Mouse (Mus musculus): ENCODE data around the gene Ctsg.
"Not testable (repeated sequence)": the region's sequence is repeated elsewhere in the genome, so short reads cannot be mapped to it uniquely, and the experiment has no call there.

Ctsg gene

GRCm38 (mm10) chr14:56102386-56102785 lies at the start of gene Ctsg:
Gene Ctsg (minus strand): TSS chr14:56102574.
- DNase-seq: no peak

GRCm38 (mm10) chr14:56133675-56134074 lies 31.3 kb upstream of the Ctsg start:
- DNase-seq: not testable (repeated sequence)

- DNase-seq: not testable (repeated sequence)
Measured at GRCm38 (mm10) chr14:56132508-56132907, 30.1 kb upstream of the Ctsg start, which contains the start of gene Gzmd. Gene Gzmd (minus strand): TSS chr14:56132608.

- no peak for DNase-seq
Measured at GRCm38 (mm10) chr14:56128341-56128740, 26.0 kb upstream of the Ctsg start.

- no peak for DNase-seq
Measured at GRCm38 (mm10) chr14:56123516-56123915, 21.1 kb upstream of the Ctsg start.

DNA sequence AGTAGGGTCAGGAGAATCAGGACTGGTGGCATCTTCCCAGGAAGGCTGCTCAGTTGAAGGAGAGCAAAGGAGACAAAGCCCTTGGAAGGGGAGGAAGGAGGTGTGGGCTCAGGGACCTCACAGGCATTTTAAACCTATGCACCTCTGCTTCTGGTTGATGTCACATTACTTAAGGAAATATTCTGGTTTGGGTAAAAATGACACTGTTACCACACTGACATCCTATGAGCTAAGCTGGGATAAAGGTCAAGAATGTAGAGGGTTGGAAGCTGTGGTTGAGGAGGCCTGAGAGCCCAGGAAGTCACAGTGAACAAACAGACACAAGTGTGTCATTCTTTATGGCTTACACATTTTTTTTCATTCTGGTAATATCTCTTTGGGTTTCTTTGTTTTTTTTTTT lies 18.2 kb upstream of the Ctsg start, which contains the start of gene Gzme:
Gene Gzme, minus strand, starts transcription at position 101 of the 400 bp plus-strand sequence.
- DNase-seq: no peak

DNA sequence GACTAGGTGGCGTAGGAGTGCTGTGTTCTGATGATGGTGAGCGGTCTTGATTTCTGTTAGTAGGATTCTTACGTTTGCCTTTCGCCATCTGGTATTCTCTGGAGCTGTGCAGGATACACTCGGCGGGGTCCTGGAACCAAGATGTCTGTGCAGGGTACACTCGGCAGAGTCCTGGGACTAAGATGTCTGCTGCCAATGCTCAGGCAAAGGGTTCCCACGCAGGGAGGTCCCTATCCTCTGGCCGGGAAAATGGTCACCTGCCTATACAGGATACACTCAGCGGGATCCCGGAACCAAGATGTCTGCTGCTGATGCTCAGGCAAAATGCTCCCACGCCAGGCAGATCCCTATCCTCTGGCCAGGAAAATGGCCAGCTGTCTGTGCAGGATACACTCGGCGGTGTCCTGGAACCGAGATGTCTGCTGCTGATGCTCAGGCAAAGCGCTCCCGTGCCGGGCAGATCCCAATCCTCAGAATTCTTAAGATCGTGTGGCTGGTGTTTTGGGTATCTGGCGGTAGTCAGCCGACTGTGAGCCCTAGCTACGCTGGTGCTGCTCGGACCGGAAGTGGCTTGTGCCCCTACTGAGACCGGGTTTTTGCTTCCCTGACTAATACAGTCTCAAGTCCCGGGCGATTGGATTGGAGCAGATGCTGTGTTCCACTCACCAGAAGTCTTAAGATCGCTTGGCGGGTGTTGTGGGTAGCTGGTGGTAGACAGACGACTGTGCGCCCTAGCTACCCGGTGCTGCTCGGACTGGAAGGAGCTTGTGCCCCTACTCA lies 13.3 kb upstream of the Ctsg start:
- not testable (repeated sequence) for DNase-seq

DNA sequence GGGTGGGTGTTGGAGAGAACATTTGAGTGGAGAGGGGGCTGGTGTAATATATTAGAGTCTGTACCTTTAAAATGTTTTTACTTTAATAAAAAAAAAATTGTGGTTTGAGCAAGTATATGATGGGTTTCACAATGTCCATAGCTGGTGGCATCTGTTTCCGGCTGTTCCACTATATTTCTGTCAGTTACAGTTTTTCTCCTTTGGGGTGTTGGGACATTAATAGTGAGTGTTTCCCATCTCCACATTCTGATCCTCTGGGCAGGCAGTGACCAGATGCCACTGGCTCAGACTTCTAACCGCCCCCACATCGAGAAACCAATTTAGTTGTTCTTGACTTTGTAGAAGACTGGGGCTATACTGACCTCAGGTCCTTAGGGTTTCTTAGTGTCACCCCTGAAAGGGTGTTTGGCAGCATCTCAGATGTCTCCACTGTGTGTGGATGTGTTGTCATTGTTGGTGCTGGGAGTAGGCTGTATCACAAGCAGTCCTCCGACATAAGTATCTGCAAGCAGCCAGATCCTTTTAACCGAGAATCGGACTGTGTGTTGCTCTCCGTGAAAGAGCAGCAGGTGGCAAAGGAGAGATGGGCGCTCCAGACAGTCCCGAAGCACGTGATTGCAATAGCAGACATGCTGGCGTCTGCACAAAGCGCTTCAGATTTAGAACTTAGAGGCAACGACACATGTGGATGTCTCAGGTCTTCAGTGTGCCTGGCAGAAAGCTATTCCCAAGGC lies 3.2 kb upstream of the Ctsg start:
- DNase-seq: no peak

- no peak for DNase-seq
Measured at GRCm38 (mm10) chr14:56105016-56105415, 2.6 kb upstream of the Ctsg start.

DNA sequence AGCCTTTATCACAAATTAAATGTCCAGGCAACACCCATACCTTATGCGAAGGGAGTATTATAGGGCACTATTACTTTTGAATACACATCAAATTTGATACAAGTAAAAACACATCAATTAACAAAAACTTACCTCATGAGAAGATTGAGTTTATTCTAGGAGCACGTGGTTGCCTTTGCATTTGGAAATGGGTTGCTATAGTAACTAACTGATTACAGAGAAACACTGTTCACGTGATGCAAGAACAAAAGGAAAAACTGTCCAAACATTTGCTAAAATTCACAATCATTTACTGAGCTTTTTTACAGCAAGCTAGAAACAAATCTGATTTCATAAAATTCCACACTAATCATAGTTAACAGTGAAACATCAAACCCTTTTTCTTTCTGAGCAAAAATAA lies 1.1 kb upstream of the Ctsg start:
- DNase-seq: no peak

DNA sequence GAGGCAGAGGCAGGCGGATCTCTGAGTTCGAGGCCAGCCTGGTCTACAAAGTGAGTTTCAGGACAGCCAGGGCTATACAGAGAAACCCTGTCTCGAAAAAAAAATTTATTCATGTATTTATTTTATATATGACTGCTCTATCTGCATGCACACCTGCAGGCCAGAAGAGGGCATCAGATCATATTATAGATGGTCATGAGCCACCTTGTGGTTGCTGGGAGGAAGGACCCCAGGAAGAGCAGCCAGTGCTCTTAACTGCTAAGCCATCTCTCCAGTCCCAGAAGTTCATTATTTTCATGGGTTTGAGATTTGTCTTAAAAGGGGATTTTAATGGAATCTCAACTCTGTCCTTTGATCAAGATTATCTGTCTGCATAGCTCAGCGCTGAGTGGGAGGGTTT lies 3.4 kb downstream of the Ctsg start:
- DNase-seq: no peak

DNA sequence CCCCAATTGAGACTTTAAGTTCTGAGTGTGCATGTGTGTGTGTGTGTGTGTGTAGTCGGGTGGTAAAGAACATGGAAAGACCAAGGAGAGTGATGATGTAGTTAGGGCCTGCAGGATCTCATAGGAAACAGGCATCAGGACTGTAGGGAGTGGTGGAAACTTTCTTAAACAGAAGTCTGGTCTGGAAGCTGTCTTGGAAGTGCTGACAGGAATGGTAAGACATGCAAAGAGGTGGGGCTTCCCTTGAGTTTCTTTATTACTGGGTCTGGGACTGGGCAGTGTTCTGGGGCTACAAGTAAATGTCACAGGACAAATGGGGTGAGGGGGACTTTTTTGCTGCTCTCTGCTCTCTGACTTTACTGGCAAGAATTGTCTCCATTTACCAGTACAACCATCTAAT lies 4.8 kb downstream of the Ctsg start:
- DNase-seq: no peak

DNA sequence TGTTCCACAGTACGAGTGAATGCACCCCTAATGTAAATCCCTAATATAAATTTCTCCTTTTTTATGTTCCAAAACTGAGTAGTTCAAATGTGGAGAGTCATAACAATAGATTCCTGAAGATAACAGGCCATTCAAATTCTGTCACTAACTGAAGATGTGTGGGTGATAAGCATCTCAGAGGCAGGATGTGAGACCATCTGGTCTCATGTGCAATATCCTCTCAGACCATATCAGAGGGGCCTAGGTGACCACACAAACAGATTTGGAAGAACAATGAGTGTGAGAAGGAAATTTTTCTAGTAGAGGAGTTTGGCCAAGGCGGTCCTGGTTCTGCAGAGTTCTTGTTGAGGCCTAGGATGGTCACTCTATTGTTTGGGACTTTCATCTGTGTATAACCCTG lies 9.0 kb downstream of the Ctsg start:
- no peak for DNase-seq

GRCm38 (mm10) chr14:56086711-56087110 lies 15.7 kb downstream of the Ctsg start:
- DNase-seq: no peak

GRCm38 (mm10) chr14:56085167-56085566 lies 17.2 kb downstream of the Ctsg start, which contains the start of gene Mcpt8:
Gene Mcpt8 (minus strand): TSS chr14:56085273.
- DNase-seq: no peak

GRCm38 (mm10) chr14:56082016-56082415 lies 20.4 kb downstream of the Ctsg start:
- DNase-seq: no peak

- not testable (repeated sequence) for DNase-seq
Measured at GRCm38 (mm10) chr14:56062213-56062612, 40.2 kb downstream of the Ctsg start, which contains the start of gene Mcpt4. Gene Mcpt4 (minus strand): TSS chr14:56062313.

DNA sequence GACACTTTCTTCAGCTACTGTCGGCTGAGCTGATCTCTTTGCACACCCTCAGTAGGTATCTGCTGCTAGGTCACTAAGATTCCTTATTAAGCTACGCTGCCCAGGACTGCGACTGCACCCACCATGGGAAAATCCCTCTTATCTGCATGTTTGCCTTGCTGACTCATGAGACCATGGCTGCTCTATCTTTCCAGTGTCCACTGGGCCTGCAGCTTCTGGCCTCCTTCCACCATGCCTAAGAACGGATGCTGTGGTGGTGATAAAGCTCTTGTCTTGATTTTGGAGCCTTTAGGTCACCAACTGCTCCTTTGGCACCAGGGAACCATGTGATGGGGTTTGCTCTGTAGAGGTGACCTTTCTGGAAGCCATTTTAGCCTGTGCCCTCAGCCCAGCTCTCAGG lies 44.7 kb downstream of the Ctsg start:
- DNase-seq: no peak

DNA sequence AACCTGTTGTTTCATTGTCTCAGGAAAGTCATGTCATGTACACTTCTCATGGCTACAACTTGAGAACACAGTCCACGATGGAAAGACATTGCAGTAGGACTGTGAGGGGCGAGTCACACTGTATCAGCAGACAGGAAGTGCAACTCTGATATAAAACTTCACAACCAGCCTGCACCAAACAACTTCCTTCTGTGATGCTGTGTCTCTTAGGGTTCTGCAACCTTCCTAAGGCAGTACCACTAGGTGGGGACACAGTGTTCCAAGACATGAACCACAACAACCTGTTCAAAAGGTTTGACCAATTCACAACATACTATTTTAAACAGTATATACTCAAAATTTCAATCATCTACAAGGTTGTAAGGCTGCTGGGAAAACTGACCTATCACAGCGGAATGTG lies 47.0 kb downstream of the Ctsg start:
- DNase-seq: no peak

All from right cerebral cortex, adult 18-20 months (tissue).